Mouse (Mus musculus): ENCODE measurements around the gene Trem2. TPM values are rescaled to one million over a fixed set of nuclear protein-coding genes. Genes with fewer than 3 reads are reported as not detected.
"Not testable (repeated sequence)": the region's sequence is repeated elsewhere in the genome, so short reads cannot be mapped to it uniquely, and the experiment has no call there.

The Trem2 gene
- polyA plus RNA-seq (2016; fragmentation: Nextera tagmentation; extraction: Ambion mirVana) = 3.5 and 4.3 TPM in 2 replicates

GRCm38 (mm10) chr17:48346231-48346630 lies at the start of gene Trem2:
Gene Trem2, plus strand, starts transcription at chr17:48346401.
- no peak within 1 kb of the TSS for H3K4me2 ChIP-seq (replicated peaks)
- no peak within 1 kb of the TSS for H3K27ac ChIP-seq
- 76% methylated on average over 5 of the region's 5 CpGs for WGBS
- H3K36me3 ChIP-seq = no peaks in the 10 kb centered on the region
- H3K27me3 ChIP-seq = no peaks in the 10 kb centered on the region
- no peaks in the 10 kb centered on the region for H3K9me3 ChIP-seq (replicated peaks)
- no peak within 1 kb of the TSS for H3K9ac ChIP-seq
- no peak for ATAC-seq (ENCODE audit: low FRiP score)
- H3K4me1 ChIP-seq = no peaks in the 10 kb centered on the region
- H3K4me3 ChIP-seq = no peak within 1 kb of the TSS

- no peak within 1 kb of the TSS for H3K4me3 ChIP-seq
- no peaks in the 10 kb centered on the region for H3K27me3 ChIP-seq
- no peaks in the 10 kb centered on the region for H3K36me3 ChIP-seq
- no peak within 1 kb of the TSS for H3K4me2 ChIP-seq (replicated peaks)
- H3K9ac ChIP-seq = no peak within 1 kb of the TSS
- no peak within 1 kb of the TSS for H3K27ac ChIP-seq
- ATAC-seq (ENCODE audit: low FRiP score) = no peak
- H3K9me3 ChIP-seq (replicated peaks) = no peaks in the 10 kb centered on the region
- WGBS = 41% methylated on average over 3 of the region's 4 CpGs
- H3K4me1 ChIP-seq = no peaks in the 10 kb centered on the region
Observed at GRCm38 (mm10) chr17:48299203-48299602, 47.0 kb upstream of the Trem2 start, which contains the start of gene Treml2. Gene Treml2, plus strand, starts transcription at chr17:48299498.

- no peak for ATAC-seq (ENCODE audit: low FRiP score)
- Histone ChIP-seq H3K9me3 (replicated peaks) (no peaks in the 10 kb centered on the region), H3K27me3 (no peaks in the 10 kb centered on the region), H3K36me3 (no peaks in the 10 kb centered on the region), H3K4me2 (replicated peaks) (no peak overlapping the region), H3K9ac (no peak overlapping the region), H3K4me3 (no peak overlapping the region), H3K4me1 (no peaks in the 10 kb centered on the region), H3K27ac (no peak overlapping the region)
- 57% methylated on average over 7 of the region's 7 CpGs for WGBS
Observed at GRCm38 (mm10) chr17:48299756-48300155, 46.4 kb upstream of the Trem2 start.

- Histone ChIP-seq H3K4me3 (no peak overlapping the region), H3K27ac (no peak overlapping the region), H3K9ac (no peak overlapping the region), H3K36me3 (no peaks in the 10 kb centered on the region), H3K4me2 (replicated peaks) (no peak overlapping the region), H3K4me1 (no peaks in the 10 kb centered on the region), H3K9me3 (replicated peaks) (no peaks in the 10 kb centered on the region), H3K27me3 (no peaks in the 10 kb centered on the region)
- ATAC-seq (ENCODE audit: low FRiP score) = no peak
- WGBS = 78% methylated on average over 7 of the region's 7 CpGs
Observed at GRCm38 (mm10) chr17:48300199-48300598, 46.0 kb upstream of the Trem2 start.

GRCm38 (mm10) chr17:48300861-48301260 lies 45.3 kb upstream of the Trem2 start:
- WGBS = 80% methylated on average over 9 of the region's 9 CpGs
- Histone ChIP-seq H3K9me3 (replicated peaks) (no peaks in the 10 kb centered on the region), H3K4me3 (no peak overlapping the region)

GRCm38 (mm10) chr17:48301792-48302191 lies 44.4 kb upstream of the Trem2 start:
- H3K27me3 ChIP-seq = no peaks in the 10 kb centered on the region
- H3K36me3 ChIP-seq = no peaks in the 10 kb centered on the region
- no peak overlapping the region for H3K4me2 ChIP-seq (replicated peaks)
- no peak overlapping the region for H3K9ac ChIP-seq
- H3K9me3 ChIP-seq (replicated peaks) = no peaks in the 10 kb centered on the region
- ATAC-seq (ENCODE audit: low FRiP score) = no peak
- H3K4me1 ChIP-seq = no peaks in the 10 kb centered on the region
- H3K27ac ChIP-seq = no peak overlapping the region
- 85% methylated on average over 5 of the region's 5 CpGs for WGBS
- no peak overlapping the region for H3K4me3 ChIP-seq

More at GRCm38 (mm10) chr17:48300861-48301260, 45.3 kb upstream of the Trem2 start:
- no peak overlapping the region for H3K4me2 ChIP-seq (replicated peaks)
- H3K36me3 ChIP-seq = no peaks in the 10 kb centered on the region
- no peak overlapping the region for H3K27ac ChIP-seq
- no peak overlapping the region for H3K9ac ChIP-seq
- no peaks in the 10 kb centered on the region for H3K27me3 ChIP-seq
- ATAC-seq (ENCODE audit: low FRiP score) = no peak
- H3K4me1 ChIP-seq = no peaks in the 10 kb centered on the region

GRCm38 (mm10) chr17:48312124-48312523 lies 34.1 kb upstream of the Trem2 start:
- 78% methylated on average over 2 of the region's 2 CpGs for WGBS
- no peak overlapping the region for H3K27ac ChIP-seq
- no peak overlapping the region for H3K9ac ChIP-seq
- no peak for ATAC-seq (ENCODE audit: low FRiP score)
- H3K27me3 ChIP-seq = no peaks in the 10 kb centered on the region
- H3K9me3 ChIP-seq (replicated peaks) = no peaks in the 10 kb centered on the region
- no peak overlapping the region for H3K4me3 ChIP-seq
- H3K36me3 ChIP-seq = no peaks in the 10 kb centered on the region
- no peak overlapping the region for H3K4me2 ChIP-seq (replicated peaks)
- H3K4me1 ChIP-seq = no peaks in the 10 kb centered on the region

GRCm38 (mm10) chr17:48315905-48316579 lies 30.2 kb upstream of the Trem2 start, which contains the start of gene B430306N03Rik:
Gene B430306N03Rik, plus strand, starts transcription at chr17:48316141.
- H3K4me3 ChIP-seq; H3K27me3 ChIP-seq; H3K36me3 ChIP-seq; H3K9me3 ChIP-seq (replicated peaks); H3K4me1 ChIP-seq; H3K27ac ChIP-seq; ATAC-seq (ENCODE audit: low FRiP score); H3K4me2 ChIP-seq (replicated peaks); H3K9ac ChIP-seq: not testable (repeated sequence)
- WGBS = 87% methylated on average over 3 of the region's 3 CpGs

- H3K27me3 ChIP-seq = no peaks in the 10 kb centered on the region
- no peaks in the 10 kb centered on the region for H3K9me3 ChIP-seq (replicated peaks)
- no peak overlapping the region for H3K9ac ChIP-seq
- no peaks in the 10 kb centered on the region for H3K36me3 ChIP-seq
- H3K4me1 ChIP-seq = no peaks in the 10 kb centered on the region
- no peak overlapping the region for H3K4me3 ChIP-seq
- no peak overlapping the region for H3K27ac ChIP-seq
- H3K4me2 ChIP-seq (replicated peaks) = no peak overlapping the region
- no peak for ATAC-seq (ENCODE audit: low FRiP score)
- WGBS = 86% methylated on average over 1 of the region's 1 CpGs
Observed at GRCm38 (mm10) chr17:48318686-48319085, 27.5 kb upstream of the Trem2 start.

- Histone ChIP-seq H3K9ac (no peak overlapping the region), H3K4me1 (no peaks in the 10 kb centered on the region), H3K9me3 (replicated peaks) (no peaks in the 10 kb centered on the region), H3K27me3 (no peaks in the 10 kb centered on the region), H3K27ac (no peak overlapping the region), H3K36me3 (no peaks in the 10 kb centered on the region), H3K4me3 (no peak overlapping the region), H3K4me2 (replicated peaks) (no peak overlapping the region)
- WGBS = 85% methylated on average over 2 of the region's 2 CpGs
- no peak for ATAC-seq (ENCODE audit: low FRiP score)
Observed at GRCm38 (mm10) chr17:48321279-48321678, 24.9 kb upstream of the Trem2 start.

GRCm38 (mm10) chr17:48323236-48323635 lies 23.0 kb upstream of the Trem2 start:
- Histone ChIP-seq H3K9me3 (replicated peaks) (no peaks in the 10 kb centered on the region), H3K36me3 (no peaks in the 10 kb centered on the region), H3K9ac (no peak overlapping the region), H3K4me3 (no peak overlapping the region), H3K27me3 (no peaks in the 10 kb centered on the region), H3K4me1 (no peaks in the 10 kb centered on the region), H3K27ac (no peak overlapping the region), H3K4me2 (replicated peaks) (no peak overlapping the region)
- ATAC-seq (ENCODE audit: low FRiP score) = no peak
- WGBS = 64% methylated on average over 3 of the region's 3 CpGs

GRCm38 (mm10) chr17:48324258-48324657 lies 21.9 kb upstream of the Trem2 start:
- Histone ChIP-seq H3K36me3 (no peaks in the 10 kb centered on the region), H3K4me2 (replicated peaks) (no peak overlapping the region), H3K27ac (no peak overlapping the region), H3K4me1 (no peaks in the 10 kb centered on the region), H3K9me3 (replicated peaks) (no peaks in the 10 kb centered on the region), H3K27me3 (no peaks in the 10 kb centered on the region), H3K9ac (no peak overlapping the region), H3K4me3 (no peak overlapping the region)
- no peak for ATAC-seq (ENCODE audit: low FRiP score)
- 92% methylated on average over 5 of the region's 5 CpGs for WGBS

GRCm38 (mm10) chr17:48325093-48325492 lies 21.1 kb upstream of the Trem2 start:
- no peak overlapping the region for H3K9ac ChIP-seq
- no peaks in the 10 kb centered on the region for H3K9me3 ChIP-seq (replicated peaks)
- WGBS = 91% methylated on average over 6 of the region's 6 CpGs
- no peaks in the 10 kb centered on the region for H3K4me1 ChIP-seq
- no peaks in the 10 kb centered on the region for H3K27me3 ChIP-seq
- no peak overlapping the region for H3K4me3 ChIP-seq
- H3K27ac ChIP-seq = no peak overlapping the region
- no peak overlapping the region for H3K4me2 ChIP-seq (replicated peaks)
- H3K36me3 ChIP-seq = no peaks in the 10 kb centered on the region
- no peak for ATAC-seq (ENCODE audit: low FRiP score)

Measured in hindbrain, embryonic 12.5 days (tissue).